Mouse (Mus musculus): ENCODE measurements around the gene Olfr1226. TPM values are rescaled to one million over a fixed set of nuclear protein-coding genes. Genes with fewer than 3 reads are reported as not detected.

Olfr1226 gene
- total RNA-seq (2023), result not detected

DNA sequence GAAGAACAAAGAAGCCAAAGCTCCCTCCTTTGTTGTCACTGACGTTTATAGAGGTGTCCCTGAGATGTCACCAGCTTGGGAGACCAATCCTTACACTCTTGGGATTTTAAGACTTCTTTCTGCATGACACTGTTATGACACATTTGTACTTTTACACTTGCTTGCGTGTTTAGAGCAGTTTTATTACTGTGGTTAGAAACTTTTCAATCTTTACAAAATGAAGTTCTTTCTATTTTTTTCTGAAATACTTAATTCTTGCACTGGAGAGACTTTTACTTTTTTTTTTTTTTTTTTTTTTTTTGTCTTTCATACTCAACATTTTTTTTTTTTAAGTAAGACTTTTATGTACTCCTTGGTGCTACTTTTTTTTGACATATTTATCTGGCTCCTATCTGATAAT, at the start of gene Olfr1226:
Gene Olfr1226 (minus strand): TSS at position 101 of the 400 bp plus-strand sequence.

DNA sequence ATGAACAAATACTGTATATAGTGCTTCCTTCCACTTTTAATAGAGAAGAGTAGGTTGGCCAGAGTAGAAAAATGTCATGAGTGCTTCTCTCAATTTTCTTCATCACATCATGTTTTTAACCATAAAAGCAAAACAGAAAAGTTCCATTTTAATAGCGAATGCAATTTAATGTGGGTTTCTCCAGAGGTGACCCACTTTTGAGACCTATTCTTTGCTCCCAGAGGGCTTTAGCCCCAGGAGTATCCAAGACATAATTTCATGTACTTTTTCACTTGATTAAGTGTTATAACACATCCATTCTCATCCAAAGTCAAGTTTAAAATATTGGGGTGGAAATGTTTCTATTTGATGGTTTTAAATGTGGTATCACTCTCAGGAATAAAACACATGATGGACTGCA, 25.3 kb downstream of the Olfr1226 start, which contains the start of gene Olfr1225:
Gene Olfr1225 (minus strand): TSS at position 101 of the 400 bp plus-strand sequence.

DNA sequence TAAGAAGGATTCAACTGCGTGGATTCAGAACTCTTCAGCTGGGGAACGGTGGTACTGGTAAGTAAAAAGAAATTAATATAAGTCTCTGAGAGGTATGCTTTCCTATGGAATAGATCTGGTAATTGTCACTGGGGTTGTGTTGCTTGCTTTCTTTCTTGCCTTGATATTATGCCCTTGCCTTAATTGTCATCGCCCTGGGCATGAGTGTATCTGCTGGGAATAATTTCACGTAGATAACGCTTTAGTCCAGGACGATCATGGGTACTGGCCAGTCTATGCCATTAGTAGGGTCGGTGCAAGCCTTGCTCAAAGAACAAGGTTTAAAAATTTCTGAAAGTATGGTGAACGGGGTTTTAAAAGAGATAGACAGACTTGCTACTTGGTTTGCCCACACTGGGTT, 35.9 kb downstream of the Olfr1226 start, which contains the start of gene Olfr1224-ps1:
Gene Olfr1224-ps1 (minus strand): TSS at position 101 of the 400 bp plus-strand sequence.

DNA sequence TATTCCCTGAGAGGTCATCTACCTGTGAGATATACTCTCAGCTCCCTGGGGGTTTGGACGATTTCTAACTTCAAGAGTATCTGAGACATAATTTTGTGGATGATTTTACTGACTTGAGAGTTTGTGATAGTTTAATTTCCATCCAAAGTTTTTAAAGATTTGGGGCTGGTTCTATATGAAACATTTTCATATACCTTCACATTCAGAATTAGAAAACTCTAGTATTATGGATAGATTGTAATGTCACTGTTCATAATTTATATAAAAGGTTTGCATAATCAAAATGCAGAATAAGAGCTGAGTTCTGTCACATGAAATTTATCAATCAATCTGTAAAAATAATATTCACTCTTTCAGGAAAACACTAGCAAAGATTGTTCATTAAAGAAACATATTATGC, 48.4 kb downstream of the Olfr1226 start, which contains the start of gene Olfr1223:
Gene Olfr1223 (minus strand): TSS at position 101 of the 400 bp plus-strand sequence.

Other genes starting within 250 kb of the Olfr1226 start
- not detected for gene Olfr1212, start 246.1 kb downstream of the Olfr1226 start, total RNA-seq (2023)
- gene Gm13762, start 219.8 kb downstream of the Olfr1226 start, total RNA-seq (2023), result not detected
- not detected for gene Olfr1214, start 207.4 kb downstream of the Olfr1226 start, total RNA-seq (2023)
- gene Olfr1215, start 193.1 kb downstream of the Olfr1226 start, total RNA-seq (2023), result not detected
- gene Olfr1216, start 181.7 kb downstream of the Olfr1226 start, total RNA-seq (2023), result not detected
- gene Olfr1217, start 168.0 kb downstream of the Olfr1226 start, total RNA-seq (2023), result not detected
- not detected for gene Olfr1218, start 138.9 kb downstream of the Olfr1226 start, total RNA-seq (2023)
- gene Olfr1219, start 116.5 kb downstream of the Olfr1226 start, total RNA-seq (2023), result not detected
- not detected for gene Olfr1220, start 93.2 kb downstream of the Olfr1226 start, total RNA-seq (2023)
- gene Olfr1221, start 82.8 kb downstream of the Olfr1226 start, total RNA-seq (2023), result not detected
- gene Olfr1222, start 67.0 kb downstream of the Olfr1226 start, total RNA-seq (2023), result not detected
- gene Olfr1223, start 48.5 kb downstream of the Olfr1226 start, total RNA-seq (2023), result not detected
- gene Olfr1224-ps1, start 36.0 kb downstream of the Olfr1226 start, total RNA-seq (2023), result not detected
- gene Olfr1225, start 25.4 kb downstream of the Olfr1226 start, total RNA-seq (2023), result not detected
- gene Olfr1228, start 54.0 kb upstream of the Olfr1226 start, total RNA-seq (2023), result not detected
- not detected for gene Olfr1229, start 88.0 kb upstream of the Olfr1226 start, total RNA-seq (2023)
- not detected for gene Olfr1230, start 97.2 kb upstream of the Olfr1226 start, total RNA-seq (2023)
- gene Olfr1231, start 107.0 kb upstream of the Olfr1226 start, total RNA-seq (2023), result not detected
- gene Olfr1232, start 129.6 kb upstream of the Olfr1226 start, total RNA-seq (2023), result not detected
- gene Olfr1233, start 142.3 kb upstream of the Olfr1226 start, total RNA-seq (2023), result not detected
- gene Olfr1234, start 164.8 kb upstream of the Olfr1226 start, total RNA-seq (2023), result not detected
- not detected for gene Olfr1238, start 209.6 kb upstream of the Olfr1226 start, total RNA-seq (2023)
- gene Olfr1239, start 220.4 kb upstream of the Olfr1226 start, total RNA-seq (2023), result not detected
- not detected for gene Olfr1240, start 243.0 kb upstream of the Olfr1226 start, total RNA-seq (2023)